Mouse (Mus musculus): ENCODE data around the gene Nxf1.
"Not testable (repeated sequence)": the region's sequence is repeated elsewhere in the genome, so short reads cannot be mapped to it uniquely, and the experiment has no call there.

DNA sequence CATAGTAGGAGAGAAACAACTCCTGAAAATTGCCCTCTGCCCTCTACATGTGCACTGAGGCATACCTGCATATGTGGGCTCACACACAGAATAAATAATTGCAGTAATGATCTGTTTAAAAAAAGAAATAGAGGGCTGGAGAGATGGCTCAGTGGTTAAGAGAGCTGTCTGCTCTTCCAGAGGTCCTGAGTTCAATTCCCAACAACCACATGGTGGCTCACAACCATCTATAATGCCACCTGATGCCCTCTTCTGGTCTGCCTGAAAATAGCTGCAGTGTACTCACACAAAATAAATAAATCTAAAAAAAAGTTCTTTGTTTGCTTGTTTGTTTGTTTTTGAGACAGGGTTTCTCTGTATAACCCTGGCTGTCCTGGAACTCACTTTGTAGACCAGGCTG is 37.8 kb upstream of the Nxf1 start:
- not testable (repeated sequence) for TF ChIP-seq POLR2A (IDR thresholded peaks at IDR 0.05; ENCODE audit: low read depth, low read length); CTCF (IDR thresholded peaks at IDR 0.05; ENCODE audit: borderline replicate concordance, insufficient read depth, low read length)

All from embryonic fibroblast, embryonic 13.5 days (primary cell).